Mouse (Mus musculus) lung, embryonic 16.5 days (tissue): ENCODE data around the gene Ptpra. TPM values are rescaled to one million over a fixed set of nuclear protein-coding genes. Genes with fewer than 3 reads are reported as not detected.
A peak's percentile ranks its signal among the peaks of the same experiment; 100 is the strongest.
"Not testable (repeated sequence)": the region's sequence is repeated elsewhere in the genome, so short reads cannot be mapped to it uniquely, and the experiment has no call there.

Source experiments
- ATAC-seq: fragments of 200-750 bp; cut with Nextera tagmentation; 2 replicates; pipeline ENCODE4 v1.8.0; 2017; ENCODE audit warnings: low read depth, mild to moderate bottlenecking, moderate library complexity
- H3K27ac ChIP-seq: fragments of 300-500 bp; sonication (generic); 2 replicates; pipeline ENCODE4 v1.5.1; 2014; ENCODE audit warnings: mild to moderate bottlenecking, control low read depth, low read length
- H3K27me3 ChIP-seq: fragments of 300-500 bp; sonication (generic); 2 replicates; pipeline ENCODE4 v1.6.1; 2014; ENCODE audit warnings: low read depth, low read length, mixed read lengths; ENCODE audit not compliant: control insufficient read depth, insufficient read depth
- H3K36me3 ChIP-seq: fragments of 300-500 bp; sonication (generic); 2 replicates; pipeline ENCODE4 v1.6.1; 2014; ENCODE audit warnings: low read length; ENCODE audit not compliant: control insufficient read depth, insufficient read depth
- H3K4me1 ChIP-seq: fragments of 300-500 bp; sonication (generic); replicated peaks from 2 replicates; pipeline ENCODE4 v1.6.1; 2014; ENCODE audit warnings: low read length, mixed read lengths; ENCODE audit not compliant: control insufficient read depth, insufficient read depth
- H3K4me2 ChIP-seq: fragments of 300-500 bp; sonication (generic); 2 replicates; pipeline ENCODE4 v1.6.1; 2014; ENCODE audit warnings: low read depth, low read length, control low read depth
- H3K4me3 ChIP-seq: fragments of 300-500 bp; sonication (generic); 2 replicates; pipeline ENCODE4 v1.5.1; 2014; ENCODE audit warnings: mild to moderate bottlenecking, low read length, control low read depth
- H3K9ac ChIP-seq: fragments of 300-500 bp; sonication (generic); 2 replicates; pipeline ENCODE4 v1.6.1; 2014; ENCODE audit warnings: low read length, control low read depth
- H3K9me3 ChIP-seq: fragments of 300-500 bp; sonication (generic); 2 replicates; pipeline ENCODE4 v1.6.1; 2016; ENCODE audit warnings: low read length; ENCODE audit not compliant: control insufficient read depth
- WGBS: fragments of 180-500 bp; shearing (Covaris S2); extraction: QIAGEN DNeasy Blood & Tissue Kit; methylation state at CpG from one replicate; pipeline ENCODE4 v1.1.7; 2014; 5-methylcytosine and 5-hydroxymethylcytosine counted together
- polyA plus RNA-seq: library from polyadenylated mRNA; unstranded; fragments of >200 nt; fragmentation: Nextera tagmentation; extraction: Ambion mirVana; gene quantifications from 2 replicates; pipeline ENCODE4 v1.2.1, GENCODE M21; 2015

Ptpra gene
- polyA plus RNA-seq, 1 experiment from 2014 or later = 68.3 TPM

GRCm38 (mm10) chr2:130568921-130569320 is 118.8 kb downstream of the Ptpra start:
- 69% methylated on average over 4 of the region's 4 CpGs for WGBS
- H3K27me3 ChIP-seq = no peaks in the 10 kb centered on the region
- H3K4me2 ChIP-seq = no peak overlapping the region
- no peak for ATAC-seq
- no peak overlapping the region for H3K9ac ChIP-seq
- no peak overlapping the region for H3K4me3 ChIP-seq
- peaks cover 6% of the 10 kb centered on the region for H3K36me3 ChIP-seq
- no peaks in the 10 kb centered on the region for H3K9me3 ChIP-seq
- H3K27ac ChIP-seq = no peak overlapping the region
- peaks cover 7% of the 10 kb centered on the region for H3K4me1 ChIP-seq

GRCm38 (mm10) chr2:130569926-130570325 is 119.8 kb downstream of the Ptpra start:
- H3K36me3 ChIP-seq = peaks cover 6% of the 10 kb centered on the region
- no peaks in the 10 kb centered on the region for H3K9me3 ChIP-seq
- H3K4me1 ChIP-seq = no peaks in the 10 kb centered on the region
- H3K9ac ChIP-seq = no peak overlapping the region
- ATAC-seq = no peak
- no peak overlapping the region for H3K4me2 ChIP-seq
- H3K27ac ChIP-seq = no peak overlapping the region
- H3K27me3 ChIP-seq = peaks cover under 1% of the 10 kb centered on the region; the same call in 1 of the 2 replicates
- no peak overlapping the region for H3K4me3 ChIP-seq

- Histone ChIP-seq H3K4me1 (peaks cover 9% of the 10 kb centered on the region), H3K27me3 (peaks cover 51% of the 10 kb centered on the region), H3K9me3 (no peaks in the 10 kb centered on the region), H3K36me3 (no peaks in the 10 kb centered on the region), H3K4me3 (no peak overlapping the region), H3K27ac (no peak overlapping the region), H3K9ac (no peak overlapping the region), H3K4me2 (no peak overlapping the region)
- ATAC-seq = no peak
- WGBS = 80% methylated on average over 5 of the region's 5 CpGs
These were observed 124.9 kb downstream of the Ptpra start for GRCm38 (mm10) chr2:130574960-130575359.

GRCm38 (mm10) chr2:130575873-130576272 is 125.8 kb downstream of the Ptpra start, which contains the start of gene Oxt:
Oxt (plus strand) TSS chr2:130576173.
- Histone ChIP-seq H3K4me1 (peaks cover 15% of the 10 kb centered on the region), H3K4me3 (peak within 1 kb of the TSS; percentile 34), H3K27me3 (peaks cover 60% of the 10 kb centered on the region), H3K9me3 (no peaks in the 10 kb centered on the region), H3K27ac (no peak within 1 kb of the TSS), H3K9ac (peak within 1 kb of the TSS; percentile 12; the same call in 1 of the 2 replicates), H3K36me3 (no peaks in the 10 kb centered on the region), H3K4me2 (peak within 1 kb of the TSS; percentile 48)
- WGBS = 53% methylated on average over 9 of the region's 9 CpGs
- ATAC-seq = no peak

GRCm38 (mm10) chr2:130576564-130576963 is 126.5 kb downstream of the Ptpra start:
- 4% methylated on average over 30 of the region's 32 CpGs for WGBS
- peak overlapping the region; percentile 34 for H3K4me3 ChIP-seq
- H3K9ac ChIP-seq = peak overlapping the region; percentile 12; the same call in 1 of the 2 replicates
- not testable (repeated sequence) for H3K9me3 ChIP-seq, H3K27ac ChIP-seq, H3K36me3 ChIP-seq, ATAC-seq
- peaks cover 67% of the 10 kb centered on the region for H3K27me3 ChIP-seq
- H3K4me2 ChIP-seq = peak overlapping the region; percentile 48
- peaks cover 15% of the 10 kb centered on the region for H3K4me1 ChIP-seq

GRCm38 (mm10) chr2:130577021-130577420 is 126.9 kb downstream of the Ptpra start:
- Histone ChIP-seq H3K27me3 (peaks cover 72% of the 10 kb centered on the region), H3K4me3 (peak overlapping the region; percentile 34), H3K36me3 (no peaks in the 10 kb centered on the region), H3K9me3 (no peaks in the 10 kb centered on the region), H3K4me2 (peak overlapping the region; percentile 48), H3K9ac (no peak overlapping the region), H3K27ac (no peak overlapping the region), H3K4me1 (peaks cover 15% of the 10 kb centered on the region)
- no peak for ATAC-seq
- 4% methylated on average over 9 of the region's 9 CpGs for WGBS

- Histone ChIP-seq H3K36me3 (no peaks in the 10 kb centered on the region), H3K4me3 (0 out of 2 replicates have a peak overlapping the region, but pooled peaks have one; percentile 3), H3K27me3 (peaks cover 78% of the 10 kb centered on the region), H3K4me2 (peak overlapping the region; percentile 18; the same call in 1 of the 2 replicates), H3K9ac (no peak overlapping the region), H3K27ac (no peak overlapping the region), H3K4me1 (peaks cover 15% of the 10 kb centered on the region), H3K9me3 (no peaks in the 10 kb centered on the region)
- 5% methylated on average over 12 of the region's 12 CpGs for WGBS
- ATAC-seq = peak; percentile 29; the same call in 1 of the 2 replicates
These were observed 127.6 kb downstream of the Ptpra start for GRCm38 (mm10) chr2:130577632-130578031.

- H3K4me1 ChIP-seq = peaks cover 15% of the 10 kb centered on the region
- 7% methylated on average over 11 of the region's 11 CpGs for WGBS
- ATAC-seq = no peak
These were observed 128.1 kb downstream of the Ptpra start for GRCm38 (mm10) chr2:130578148-130578547.

GRCm38 (mm10) chr2:130579791-130580190 is 129.7 kb downstream of the Ptpra start:
- Histone ChIP-seq H3K4me2 (no peak overlapping the region), H3K36me3 (no peaks in the 10 kb centered on the region), H3K4me3 (no peak overlapping the region), H3K9ac (no peak overlapping the region), H3K9me3 (no peaks in the 10 kb centered on the region), H3K27ac (no peak overlapping the region), H3K4me1 (peaks cover 15% of the 10 kb centered on the region), H3K27me3 (peaks cover 81% of the 10 kb centered on the region)
- 8% methylated on average over 8 of the region's 8 CpGs for WGBS
- ATAC-seq = no peak

More at GRCm38 (mm10) chr2:130578148-130578547, 128.1 kb downstream of the Ptpra start:
- Histone ChIP-seq H3K27me3 (peaks cover 79% of the 10 kb centered on the region), H3K4me3 (no peak overlapping the region), H3K27ac (no peak overlapping the region), H3K9ac (no peak overlapping the region), H3K36me3 (no peaks in the 10 kb centered on the region), H3K4me2 (no peak overlapping the region), H3K9me3 (no peaks in the 10 kb centered on the region)

GRCm38 (mm10) chr2:130581201-130581600 is 131.1 kb downstream of the Ptpra start:
- Histone ChIP-seq H3K4me3 (peak overlapping the region; percentile 38), H3K36me3 (no peaks in the 10 kb centered on the region), H3K27ac (no peak overlapping the region), H3K9ac (no peak overlapping the region), H3K4me2 (peak overlapping the region; percentile 46), H3K27me3 (peaks cover 68% of the 10 kb centered on the region), H3K9me3 (no peaks in the 10 kb centered on the region), H3K4me1 (peaks cover 14% of the 10 kb centered on the region)
- ATAC-seq = no peak
- 3% methylated on average over 16 of the region's 16 CpGs for WGBS
